Mouse (Mus musculus) testis, postnatal 14 days (tissue): ENCODE measurements around the gene Gp2.

ENCODE experiments used
- DNase-seq: peaks from one replicate; pipeline ENCODE4 v3.0.0; 2021; ENCODE audit warnings: low spot score

Gp2 gene

DNA sequence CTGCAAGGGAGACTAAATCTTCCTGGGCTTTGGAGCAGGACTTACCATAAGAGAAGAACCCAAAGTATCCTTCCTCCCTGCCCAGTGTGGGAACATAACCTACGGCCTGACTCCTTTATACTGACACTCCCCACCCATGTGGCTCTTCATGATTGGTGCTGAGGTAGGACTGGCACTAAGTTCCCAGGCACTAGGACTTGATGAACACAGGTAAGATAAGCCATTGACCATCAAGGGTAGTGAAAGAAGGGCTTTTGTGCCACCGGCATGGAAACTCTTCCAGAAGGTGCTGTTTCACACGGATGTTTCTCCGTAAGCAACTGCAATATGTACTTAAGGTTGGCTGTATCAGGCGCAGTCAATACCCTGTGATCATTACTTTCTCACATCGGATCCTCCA is at the start of gene Gp2:
TSS of gene Gp2 (minus strand) at position 101 of the 400 bp plus-strand sequence.
- DNase-seq: no peak

DNA sequence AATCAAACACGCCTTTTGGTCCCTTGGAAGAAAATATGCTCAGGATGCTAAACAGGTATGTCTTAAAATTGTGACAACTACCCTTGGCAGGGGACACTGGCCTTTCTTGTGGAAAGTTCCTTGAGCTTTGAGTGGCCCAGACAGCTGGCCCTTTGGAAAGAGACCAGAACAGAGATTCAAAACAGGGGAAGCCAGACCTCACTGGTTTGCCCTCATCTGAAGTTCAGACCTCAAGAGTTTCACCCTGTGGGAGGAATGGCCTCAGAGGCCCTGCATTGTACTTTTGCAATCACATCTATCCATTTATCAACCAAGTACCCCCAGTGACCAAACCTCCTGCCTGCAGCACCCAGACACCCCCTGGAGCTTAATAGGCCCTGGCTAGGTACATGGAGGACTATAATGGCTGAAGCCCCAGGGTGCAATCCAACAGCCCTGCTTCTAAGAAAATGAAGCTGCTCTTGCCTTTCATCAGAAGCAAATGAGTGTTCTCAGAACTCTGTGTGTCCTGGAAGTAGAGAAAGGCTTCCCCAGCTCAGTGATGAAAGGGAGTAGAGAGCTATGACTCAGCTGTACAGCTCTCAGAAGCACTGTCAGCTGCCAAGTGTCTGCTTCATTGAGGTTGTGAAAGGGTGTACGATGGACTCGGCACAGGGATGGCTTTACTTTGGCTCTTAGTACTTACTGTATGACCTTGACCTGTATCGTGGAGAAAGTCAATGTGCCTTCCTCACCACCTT is 31.1 kb upstream of the Gp2 start:
- no peak for DNase-seq

DNA sequence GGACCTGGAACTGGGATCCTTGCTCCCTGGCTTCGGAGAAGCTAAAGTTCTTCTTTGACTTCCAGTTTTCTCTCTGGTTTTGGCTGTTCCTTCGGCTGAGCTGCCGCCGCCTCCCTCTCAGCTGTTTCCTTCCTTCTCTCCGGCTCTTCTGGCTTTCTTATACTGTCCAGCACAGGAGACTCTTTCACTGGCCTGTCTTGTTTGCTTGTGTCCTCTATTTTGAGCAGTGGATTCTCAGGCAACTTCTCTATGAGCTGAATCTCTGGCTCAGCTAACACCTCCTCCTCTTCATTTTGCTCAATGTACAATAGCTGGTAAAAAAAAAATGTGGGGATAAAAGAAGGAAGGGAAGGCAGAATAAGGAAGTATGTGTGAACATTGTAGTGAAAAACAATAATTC is 27.6 kb upstream of the Gp2 start:
- DNase-seq: no peak

DNA sequence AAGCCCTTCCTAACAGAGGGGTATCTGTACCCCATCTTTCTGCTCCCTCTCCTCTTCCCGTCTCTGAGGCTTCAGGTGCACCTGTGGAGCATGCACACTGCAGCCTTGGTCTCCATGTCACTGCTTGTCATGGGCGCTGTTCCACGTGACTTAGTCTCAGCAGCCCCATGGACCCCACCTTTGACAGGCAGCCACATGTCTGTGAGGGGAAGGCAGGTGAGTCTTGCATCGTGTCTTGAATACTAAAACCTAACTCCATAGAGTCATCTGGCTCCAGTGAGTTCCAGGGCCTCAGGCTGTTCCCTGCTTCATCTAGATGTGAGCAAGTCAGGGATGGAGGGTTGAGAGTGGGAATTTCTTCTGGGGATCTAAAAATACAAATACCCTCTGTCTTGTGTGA is 25.1 kb upstream of the Gp2 start:
- DNase-seq: no peak

DNA sequence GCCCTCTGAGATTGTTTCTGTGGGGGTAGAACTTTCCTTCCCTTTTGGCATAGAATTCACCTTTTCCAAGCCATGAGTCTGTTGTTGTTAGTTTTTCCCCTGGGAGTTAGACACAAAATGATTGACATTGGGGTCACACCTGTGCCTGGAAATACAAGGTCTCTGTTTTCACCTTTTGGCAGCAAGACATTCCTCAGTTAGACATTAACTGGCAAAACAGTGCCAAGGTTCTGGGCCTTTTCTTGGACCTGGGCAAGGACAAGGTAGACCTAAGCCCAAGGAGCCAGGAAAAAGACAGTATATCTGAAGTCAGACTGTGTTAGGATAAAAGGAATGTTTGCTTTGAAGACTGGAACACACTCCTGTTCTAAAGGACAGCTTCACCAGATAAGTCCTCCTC is 20.2 kb upstream of the Gp2 start, which contains the start of gene Umod:
TSS of gene Umod (minus strand) at position 27 of the 400 bp plus-strand sequence.
- DNase-seq: no peak

DNA sequence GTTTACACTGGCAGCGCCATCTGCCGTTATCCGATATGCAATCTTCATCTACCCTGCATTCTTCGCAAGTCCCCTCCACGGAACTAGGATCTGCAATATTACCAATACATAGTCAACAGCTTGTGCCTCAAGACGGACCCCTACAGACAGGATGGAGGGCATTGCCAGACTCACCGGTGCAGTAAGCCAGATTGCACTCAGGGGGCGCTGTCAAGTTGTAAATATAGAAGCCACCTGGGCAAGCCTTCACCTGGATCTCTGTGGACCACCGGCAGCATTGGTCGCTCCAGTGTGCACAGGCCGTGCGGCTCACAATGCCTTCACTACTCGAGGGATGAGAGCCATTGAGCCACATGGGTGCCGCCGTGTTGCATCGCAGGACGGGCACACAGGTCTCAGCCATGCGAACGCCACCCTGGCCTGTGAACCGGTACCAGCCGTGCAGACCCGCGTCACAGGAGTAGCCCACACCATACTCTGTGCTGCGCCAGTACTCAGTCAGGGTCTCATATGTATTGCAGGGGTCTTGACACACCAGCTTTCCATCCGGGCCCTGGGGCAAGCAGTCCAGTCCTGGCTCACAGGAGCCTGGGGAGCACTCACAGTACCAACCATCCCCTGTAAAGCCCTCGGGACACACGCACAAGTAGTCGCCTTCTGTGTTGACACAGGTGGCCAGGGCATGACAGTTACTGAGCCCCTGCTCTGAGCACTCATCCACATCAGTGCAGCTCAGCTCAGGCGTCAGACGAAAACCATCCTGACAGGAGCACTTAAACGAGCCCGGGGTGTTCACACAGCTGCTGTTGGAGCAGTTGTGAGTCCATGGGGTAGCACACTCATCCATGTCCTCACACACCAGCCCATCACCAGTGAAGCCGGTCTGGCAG is 17.7 kb upstream of the Gp2 start:
- DNase-seq: no peak

DNA sequence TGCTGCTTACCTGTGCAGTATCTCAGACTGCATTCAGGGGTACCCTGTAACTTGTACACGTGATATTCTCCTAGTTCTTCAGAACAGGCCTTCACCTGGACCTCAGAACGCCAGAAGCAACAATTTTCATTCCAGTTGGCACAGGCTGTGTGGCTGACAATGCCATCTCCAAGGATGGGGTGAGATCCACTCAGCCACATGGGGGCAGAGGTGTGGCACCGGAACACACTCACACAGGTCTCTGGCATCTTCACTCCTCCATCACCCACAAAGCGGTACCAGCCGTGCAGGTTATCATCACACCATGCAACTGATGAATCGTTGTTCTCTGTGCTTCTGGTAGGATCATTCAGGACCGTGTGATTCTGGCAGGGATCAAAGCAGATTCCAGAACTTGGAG is 4.9 kb downstream of the Gp2 start:
- no peak for DNase-seq

DNA sequence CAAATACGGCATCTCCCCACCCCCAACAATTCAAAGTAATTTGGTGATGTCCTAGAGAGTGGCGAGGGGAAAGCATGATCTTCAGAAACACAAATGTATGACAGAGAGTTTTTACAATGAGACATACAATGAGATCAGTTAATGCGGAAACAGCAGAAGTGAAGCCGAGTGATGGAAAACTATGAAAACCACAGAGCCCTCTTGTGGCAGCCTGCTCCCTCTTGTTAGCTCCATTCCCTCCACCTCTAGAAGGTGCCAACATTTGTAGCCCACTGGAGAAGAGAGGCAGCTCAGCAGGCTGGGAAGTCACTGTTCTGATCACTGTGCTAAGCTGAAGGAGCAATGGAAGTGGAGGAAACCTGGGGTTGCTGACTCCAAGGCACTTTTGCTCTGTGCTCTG is 15.2 kb downstream of the Gp2 start:
- no peak for DNase-seq

DNA sequence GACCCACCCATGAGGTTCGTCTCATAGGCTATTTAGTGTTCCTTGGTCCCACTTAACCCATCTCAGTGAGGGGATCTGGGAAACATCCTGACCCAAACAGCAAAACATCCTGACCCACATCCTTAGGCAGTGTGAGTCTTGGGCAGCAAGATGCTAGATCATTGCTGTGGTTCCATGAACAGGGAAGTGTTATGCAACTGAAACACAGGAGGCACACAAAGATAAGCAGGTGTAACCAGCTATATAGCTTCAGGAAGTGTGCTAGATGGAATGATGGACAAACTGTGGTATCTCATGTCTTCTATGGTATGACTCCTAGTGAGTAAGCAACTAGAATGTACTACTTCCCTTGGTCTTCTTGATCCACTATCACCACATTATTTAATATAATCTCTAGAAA is 17.1 kb downstream of the Gp2 start:
- DNase-seq: no peak

DNA sequence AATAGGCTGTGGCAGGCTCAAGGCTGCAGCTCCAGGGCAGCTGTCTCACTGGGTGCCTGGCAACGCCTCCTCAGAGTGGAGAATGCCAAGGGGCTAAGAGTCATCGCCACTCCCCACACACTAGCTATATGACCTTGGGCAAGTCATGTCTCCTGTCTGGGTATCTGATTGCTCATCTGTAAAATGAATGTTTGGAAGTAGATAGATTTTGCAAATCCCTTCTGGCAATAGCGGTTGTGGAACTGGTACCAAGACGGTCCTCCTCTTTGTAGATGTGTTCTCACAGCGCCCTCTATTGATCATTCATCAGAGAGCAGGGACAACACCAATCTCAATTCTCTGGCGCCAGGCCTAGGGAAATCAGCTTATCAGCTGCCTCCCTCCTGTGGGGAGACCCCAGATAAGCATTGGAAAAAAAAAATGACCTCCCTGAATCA is 31.9 kb downstream of the Gp2 start:
- DNase-seq: peak; percentile 9

DNA sequence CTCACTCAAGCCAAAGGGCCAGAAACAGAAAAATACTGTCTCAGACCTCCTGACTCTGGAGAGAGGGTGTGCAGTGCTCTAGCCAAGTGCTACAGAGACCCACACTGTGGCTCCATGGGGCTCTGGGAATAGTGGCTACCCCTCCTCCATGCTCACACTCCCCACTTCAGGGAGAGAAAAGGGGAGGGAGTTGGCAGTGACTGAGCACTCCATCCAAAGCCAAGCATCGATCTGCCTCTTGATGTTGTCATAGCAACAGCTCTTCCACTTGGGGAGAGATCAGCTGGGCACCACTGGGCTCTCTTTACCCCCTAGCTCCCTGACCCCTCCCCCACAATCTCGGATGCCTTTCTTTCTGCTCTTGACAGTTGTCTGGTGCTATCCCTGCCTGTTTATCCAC is 38.4 kb downstream of the Gp2 start:
- no peak for DNase-seq

DNA sequence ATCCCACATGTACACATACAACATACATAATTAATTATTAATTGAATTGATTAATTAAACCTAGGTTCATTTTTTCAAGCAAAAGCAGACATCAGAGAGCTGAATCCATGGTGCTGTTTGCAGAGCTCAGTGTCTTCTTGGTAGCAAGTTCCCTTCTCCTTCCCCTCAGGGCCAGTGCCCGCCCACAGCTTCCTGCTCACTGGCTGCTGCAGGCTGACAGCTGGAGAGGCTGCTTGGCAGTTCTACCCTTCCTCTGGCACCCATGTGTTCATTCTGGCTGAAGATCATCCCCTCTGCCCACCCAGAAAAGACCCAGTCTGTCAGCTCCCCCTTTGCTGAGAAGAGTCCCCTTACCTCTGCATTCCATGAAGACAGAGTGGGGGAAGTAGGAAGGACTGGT is 40.6 kb downstream of the Gp2 start:
- DNase-seq: no peak

DNA sequence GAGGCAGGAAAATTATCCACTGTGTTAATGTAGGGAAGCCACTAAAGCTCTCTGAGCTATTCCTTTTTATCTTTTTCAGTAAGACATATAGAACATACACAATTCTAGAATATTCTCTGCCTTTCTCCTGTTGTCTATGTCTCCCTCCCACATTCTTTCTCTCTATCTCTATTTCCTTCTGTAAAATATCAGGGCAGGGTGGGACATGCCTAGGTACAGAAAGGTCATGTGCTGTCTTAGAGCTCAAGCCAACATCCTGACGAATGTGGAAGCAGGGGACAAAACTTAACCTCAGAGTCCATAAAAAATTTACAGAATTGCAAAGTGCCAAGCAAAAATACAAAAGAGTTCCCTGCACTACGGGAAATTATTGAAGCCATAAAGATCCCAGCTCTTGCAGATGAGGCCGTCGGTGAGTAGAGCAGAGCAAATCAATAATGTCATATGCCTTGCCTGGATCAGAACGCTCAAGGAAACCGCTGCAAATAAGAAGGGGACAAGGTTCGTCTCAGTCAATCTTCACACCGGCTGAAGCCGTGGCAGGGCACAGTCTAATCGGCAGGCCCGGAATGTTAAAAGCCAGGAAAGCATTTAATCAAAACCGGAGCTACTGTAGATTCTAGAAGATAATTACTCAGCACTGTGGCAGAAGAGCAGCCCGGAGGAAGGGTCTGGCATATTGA is 64.9 kb downstream of the Gp2 start:
- DNase-seq: no peak
